Mouse (Mus musculus): ENCODE data around the gene Exoc2. TPM values are rescaled to one million over a fixed set of nuclear protein-coding genes. Genes with fewer than 3 reads are reported as not detected.

Gene Exoc2
- 30.9 and 32.7 TPM in 2 replicates for polyA plus RNA-seq (2014; fragmentation: Nextera tagmentation; extraction: Ambion mirVana)

DNA sequence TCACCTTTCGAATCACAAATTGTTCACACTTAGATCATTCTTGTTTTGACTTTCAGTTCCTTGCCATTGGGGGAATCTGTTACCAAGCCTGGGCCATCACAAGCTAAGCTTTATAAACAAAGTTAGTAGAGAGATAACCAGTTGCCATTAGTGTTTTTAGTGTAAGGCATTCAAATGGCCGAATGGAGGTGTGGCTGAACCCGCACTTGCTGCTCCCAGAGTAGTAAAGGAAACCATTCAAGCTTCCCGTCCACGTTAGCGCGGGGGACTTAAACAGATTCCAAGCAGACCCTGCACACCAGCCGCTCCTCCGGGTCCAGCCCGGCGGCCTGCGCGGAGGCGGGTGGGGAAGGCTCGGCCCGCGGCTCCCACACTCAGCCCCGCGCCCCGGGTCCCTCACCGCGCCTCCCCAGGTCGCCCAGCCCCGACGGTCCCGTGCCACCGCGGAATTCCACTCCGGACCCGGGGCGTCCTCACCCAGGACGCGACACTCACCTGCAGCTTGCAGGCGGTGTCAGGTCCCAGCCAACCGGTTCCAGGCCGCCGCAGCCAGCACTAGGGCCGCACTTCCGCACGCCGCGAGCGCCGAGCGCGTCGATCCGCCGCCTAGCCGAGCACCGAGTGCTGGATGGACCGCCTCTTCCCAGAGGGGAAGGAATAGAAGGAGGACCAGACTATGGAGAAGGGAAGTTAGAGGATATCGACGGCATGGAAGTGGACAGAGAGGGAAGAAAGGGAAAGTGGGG is at the start of gene Exoc2, which contains the start of gene Gm5447:
Exoc2 (minus strand) TSS at position 593 of the 746 bp plus-strand sequence.
Gm5447 (plus strand) TSS at position 704 of the 746 bp plus-strand sequence.
- peak; percentile 95 for ATAC-seq (ENCODE audit: insufficient number of reproducible peaks, low FRiP score, low TSS enrichment, low read depth)
- H3K4me2 ChIP-seq (ENCODE audit: low read depth, severe bottlenecking), result peak within 1 kb of the TSS; percentile 56
- H3K27ac ChIP-seq (replicated peaks; ENCODE audit: low read depth, low read length), result peak within 1 kb of the TSS; percentile 9; the same call in 1 of the 2 replicates
- no peaks in the 10 kb centered on the region for H3K9me3 ChIP-seq (ENCODE audit: control insufficient read depth, low read length)
- H3K4me3 ChIP-seq (ENCODE audit: low read depth, low read length), result peak within 1 kb of the TSS; percentile 81
- H3K27me3 ChIP-seq (ENCODE audit: control insufficient read depth, insufficient read depth, low read length), result no peaks in the 10 kb centered on the region
- H3K9ac ChIP-seq (ENCODE audit: low read length), result peak within 1 kb of the TSS; percentile 83
- DNase-seq (ENCODE audit: low spot score), result peak; percentile 92
- H3K36me3 ChIP-seq (ENCODE audit: control insufficient read depth, insufficient read depth, low read length), result no peaks in the 10 kb centered on the region
- no peaks in the 10 kb centered on the region for H3K4me1 ChIP-seq (ENCODE audit: control insufficient read depth, insufficient read depth, low read length)
- under 1% methylated on average over 48 of the region's 54 CpGs for WGBS

DNA sequence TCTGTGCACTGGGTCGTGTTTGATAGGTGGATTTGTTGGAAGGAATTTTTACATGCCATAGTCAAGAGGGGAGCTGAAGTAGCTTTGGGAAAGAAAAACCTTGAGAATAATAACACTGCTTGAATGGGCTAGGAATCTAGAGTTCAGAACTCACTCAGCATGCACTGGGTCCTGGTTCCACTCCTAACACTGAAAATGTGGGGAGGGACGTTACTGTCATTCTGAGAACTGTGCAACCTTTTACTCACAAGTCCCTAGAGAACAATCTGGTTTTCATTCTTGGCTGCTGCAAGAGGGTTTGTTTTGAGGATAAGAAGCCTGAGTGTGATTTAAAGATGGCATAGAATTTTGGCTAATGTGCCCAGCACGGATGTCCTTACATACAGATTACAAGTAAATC is 49.8 kb upstream of the Exoc2 start:
- no peaks in the 10 kb centered on the region for H3K36me3 ChIP-seq (ENCODE audit: control insufficient read depth, insufficient read depth, low read length)
- DNase-seq (ENCODE audit: low spot score) (no peak), ATAC-seq (ENCODE audit: insufficient number of reproducible peaks, low FRiP score, low TSS enrichment, low read depth) (no peak)
- H3K4me2 ChIP-seq (ENCODE audit: low read depth, severe bottlenecking), result no peak overlapping the region
- H3K27ac ChIP-seq (replicated peaks; ENCODE audit: low read depth, low read length), result no peak overlapping the region
- no peak overlapping the region for H3K4me3 ChIP-seq (ENCODE audit: low read depth, low read length)
- no peaks in the 10 kb centered on the region for H3K27me3 ChIP-seq (ENCODE audit: control insufficient read depth, insufficient read depth, low read length)
- WGBS, result 75% methylated on average over 3 of the region's 3 CpGs
- H3K9me3 ChIP-seq (ENCODE audit: control insufficient read depth, low read length), result no peaks in the 10 kb centered on the region
- no peak overlapping the region for H3K9ac ChIP-seq (ENCODE audit: low read length)
- no peaks in the 10 kb centered on the region for H3K4me1 ChIP-seq (ENCODE audit: control insufficient read depth, insufficient read depth, low read length)

DNA sequence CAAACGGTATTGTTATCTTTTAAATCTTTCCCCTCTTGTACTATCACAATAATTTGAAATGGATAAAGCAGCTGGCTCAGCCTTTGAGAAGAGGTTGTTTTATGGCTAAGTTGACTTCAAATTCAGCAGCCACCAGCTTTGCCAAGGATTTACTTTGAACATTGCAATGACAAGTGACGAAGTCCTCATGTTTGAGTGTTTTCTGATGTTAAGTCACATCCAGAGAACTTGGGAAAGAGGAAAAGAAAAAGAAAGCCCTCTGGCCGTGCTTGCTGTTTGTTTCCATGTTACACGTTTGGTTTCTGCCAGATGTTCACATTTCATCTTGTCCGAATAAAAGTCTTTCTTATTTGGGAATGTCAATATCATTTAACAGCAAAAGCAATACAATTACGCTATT is 48.0 kb upstream of the Exoc2 start:
- H3K36me3 ChIP-seq (ENCODE audit: control insufficient read depth, insufficient read depth, low read length), result no peaks in the 10 kb centered on the region
- H3K4me1 ChIP-seq (ENCODE audit: control insufficient read depth, insufficient read depth, low read length), result no peaks in the 10 kb centered on the region
- 53% methylated on average over 6 of the region's 6 CpGs for WGBS
- no peaks in the 10 kb centered on the region for H3K27me3 ChIP-seq (ENCODE audit: control insufficient read depth, insufficient read depth, low read length)
- DNase-seq (ENCODE audit: low spot score) (no peak), ATAC-seq (ENCODE audit: insufficient number of reproducible peaks, low FRiP score, low TSS enrichment, low read depth) (no peak)
- H3K9ac ChIP-seq (ENCODE audit: low read length), result no peak overlapping the region
- H3K4me3 ChIP-seq (ENCODE audit: low read depth, low read length), result no peak overlapping the region
- no peaks in the 10 kb centered on the region for H3K9me3 ChIP-seq (ENCODE audit: control insufficient read depth, low read length)
- no peak overlapping the region for H3K27ac ChIP-seq (replicated peaks; ENCODE audit: low read depth, low read length)
- H3K4me2 ChIP-seq (ENCODE audit: low read depth, severe bottlenecking), result no peak overlapping the region

DNA sequence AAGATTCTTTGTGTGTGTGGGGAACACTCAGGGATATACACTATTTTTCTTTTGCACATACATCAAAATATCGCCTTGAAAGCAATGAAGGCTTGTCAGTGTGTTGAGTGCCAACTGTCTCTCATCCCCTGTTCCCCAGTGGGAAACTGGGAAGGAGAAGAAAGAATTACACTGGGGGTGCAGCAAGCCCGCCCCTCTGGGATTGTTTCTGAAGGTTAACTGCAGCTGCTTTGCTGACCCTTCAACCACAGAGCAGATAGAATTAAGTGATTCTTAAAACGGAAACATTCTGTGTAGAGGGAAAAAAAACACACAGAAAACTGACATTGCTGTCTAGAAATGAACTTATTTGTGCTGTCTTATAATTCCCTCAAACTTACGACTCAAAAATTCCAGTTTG is 47.6 kb upstream of the Exoc2 start:
- H3K36me3 ChIP-seq (ENCODE audit: control insufficient read depth, insufficient read depth, low read length), result no peaks in the 10 kb centered on the region
- WGBS, result 68% methylated on average over 4 of the region's 4 CpGs
- no peaks in the 10 kb centered on the region for H3K9me3 ChIP-seq (ENCODE audit: control insufficient read depth, low read length)
- DNase-seq (ENCODE audit: low spot score) (no peak), ATAC-seq (ENCODE audit: insufficient number of reproducible peaks, low FRiP score, low TSS enrichment, low read depth) (no peak)
- H3K4me3 ChIP-seq (ENCODE audit: low read depth, low read length), result no peak overlapping the region
- no peak overlapping the region for H3K4me2 ChIP-seq (ENCODE audit: low read depth, severe bottlenecking)
- H3K27me3 ChIP-seq (ENCODE audit: control insufficient read depth, insufficient read depth, low read length), result no peaks in the 10 kb centered on the region
- no peaks in the 10 kb centered on the region for H3K4me1 ChIP-seq (ENCODE audit: control insufficient read depth, insufficient read depth, low read length)
- H3K27ac ChIP-seq (replicated peaks; ENCODE audit: low read depth, low read length), result no peak overlapping the region
- H3K9ac ChIP-seq (ENCODE audit: low read length), result no peak overlapping the region

DNA sequence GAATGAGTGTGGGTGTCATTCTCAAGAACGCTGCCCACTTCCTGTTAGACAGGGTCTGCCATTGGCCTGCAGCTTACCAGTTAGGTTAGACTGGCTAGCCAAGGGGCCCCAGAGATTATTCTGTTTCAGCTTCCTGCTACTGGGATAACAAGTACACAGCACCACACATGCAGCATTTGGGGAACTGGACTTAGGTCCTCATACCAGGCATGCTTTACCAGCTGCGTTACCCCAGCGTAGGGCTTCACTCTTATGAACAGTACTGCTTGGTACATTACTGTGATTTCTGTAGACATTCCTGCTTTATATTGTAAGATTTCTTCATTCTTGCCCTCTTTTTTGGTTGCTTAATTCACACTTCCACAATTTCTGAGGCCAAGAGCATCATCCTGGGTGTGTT is 43.7 kb upstream of the Exoc2 start:
- no peak overlapping the region for H3K4me2 ChIP-seq (ENCODE audit: low read depth, severe bottlenecking)
- no peaks in the 10 kb centered on the region for H3K36me3 ChIP-seq (ENCODE audit: control insufficient read depth, insufficient read depth, low read length)
- H3K9me3 ChIP-seq (ENCODE audit: control insufficient read depth, low read length), result no peaks in the 10 kb centered on the region
- no peak overlapping the region for H3K4me3 ChIP-seq (ENCODE audit: low read depth, low read length)
- no peak overlapping the region for H3K9ac ChIP-seq (ENCODE audit: low read length)
- no peaks in the 10 kb centered on the region for H3K4me1 ChIP-seq (ENCODE audit: control insufficient read depth, insufficient read depth, low read length)
- no peaks in the 10 kb centered on the region for H3K27me3 ChIP-seq (ENCODE audit: control insufficient read depth, insufficient read depth, low read length)
- no peak for DNase-seq (ENCODE audit: low spot score)
- ATAC-seq (ENCODE audit: insufficient number of reproducible peaks, low FRiP score, low TSS enrichment, low read depth), result no peak
- no peak overlapping the region for H3K27ac ChIP-seq (replicated peaks; ENCODE audit: low read depth, low read length)
- 93% methylated on average over 3 of the region's 3 CpGs for WGBS

DNA sequence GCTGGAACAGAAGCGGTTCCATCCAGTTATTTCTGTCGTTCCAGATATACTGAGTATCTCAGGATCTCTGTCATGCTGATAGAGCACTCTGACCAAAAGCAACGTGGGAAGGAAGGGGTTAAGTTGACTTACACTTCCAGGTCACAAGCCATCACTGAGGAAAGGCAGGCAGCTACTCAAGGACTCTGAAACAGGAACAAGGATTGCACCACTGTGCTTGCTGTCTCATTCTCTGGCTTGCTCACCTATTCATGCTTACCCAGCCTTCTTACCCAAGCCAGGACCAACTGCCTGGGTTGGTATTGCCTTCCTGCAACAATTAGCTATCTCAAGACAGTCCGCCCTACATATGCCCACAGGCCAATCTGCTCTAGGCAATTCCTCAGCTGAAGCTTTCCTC is 31.1 kb upstream of the Exoc2 start:
- Histone ChIP-seq H3K4me3 (ENCODE audit: low read depth, low read length) (no peak overlapping the region), H3K9me3 (ENCODE audit: control insufficient read depth, low read length) (no peaks in the 10 kb centered on the region), H3K4me2 (ENCODE audit: low read depth, severe bottlenecking) (no peak overlapping the region; the same call in 1 of the 2 replicates), H3K27me3 (ENCODE audit: control insufficient read depth, insufficient read depth, low read length) (no peaks in the 10 kb centered on the region), H3K4me1 (ENCODE audit: control insufficient read depth, insufficient read depth, low read length) (no peaks in the 10 kb centered on the region), H3K36me3 (ENCODE audit: control insufficient read depth, insufficient read depth, low read length) (no peaks in the 10 kb centered on the region), H3K27ac (replicated peaks; ENCODE audit: low read depth, low read length) (no peak overlapping the region), H3K9ac (ENCODE audit: low read length) (no peak overlapping the region)
- 75% methylated on average over 4 of the region's 4 CpGs for WGBS
- no peak for ATAC-seq (ENCODE audit: insufficient number of reproducible peaks, low FRiP score, low TSS enrichment, low read depth)
- DNase-seq (ENCODE audit: low spot score), result no peak

DNA sequence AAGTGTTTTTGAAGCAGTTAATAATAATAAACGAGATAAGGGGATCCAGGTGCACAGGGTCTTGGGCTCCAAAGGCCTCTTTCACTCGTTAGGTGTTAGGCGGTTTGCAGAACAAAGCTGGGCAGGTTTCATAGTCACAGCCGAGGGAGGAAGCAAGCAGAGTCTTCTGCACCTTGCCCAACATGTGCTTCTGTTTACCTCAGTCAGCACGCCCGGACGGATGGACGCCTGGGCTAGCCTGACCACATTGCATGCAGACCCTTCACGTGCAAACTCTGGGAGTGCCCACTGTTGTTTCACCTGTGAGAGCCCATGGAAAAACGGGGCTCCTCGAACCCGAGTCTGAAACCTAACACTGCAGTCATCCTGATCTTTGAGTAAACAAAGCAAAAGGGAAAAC is 30.6 kb upstream of the Exoc2 start:
- Histone ChIP-seq H3K9me3 (ENCODE audit: control insufficient read depth, low read length) (no peaks in the 10 kb centered on the region), H3K36me3 (ENCODE audit: control insufficient read depth, insufficient read depth, low read length) (no peaks in the 10 kb centered on the region), H3K4me2 (ENCODE audit: low read depth, severe bottlenecking) (no peak overlapping the region; the same call in 1 of the 2 replicates), H3K9ac (ENCODE audit: low read length) (no peak overlapping the region), H3K27ac (replicated peaks; ENCODE audit: low read depth, low read length) (no peak overlapping the region), H3K4me1 (ENCODE audit: control insufficient read depth, insufficient read depth, low read length) (no peaks in the 10 kb centered on the region), H3K27me3 (ENCODE audit: control insufficient read depth, insufficient read depth, low read length) (no peaks in the 10 kb centered on the region), H3K4me3 (ENCODE audit: low read depth, low read length) (no peak overlapping the region)
- DNase-seq (ENCODE audit: low spot score), result peak; percentile 34
- ATAC-seq (ENCODE audit: insufficient number of reproducible peaks, low FRiP score, low TSS enrichment, low read depth), result no peak
- WGBS, result 28% methylated on average over 12 of the region's 12 CpGs

DNA sequence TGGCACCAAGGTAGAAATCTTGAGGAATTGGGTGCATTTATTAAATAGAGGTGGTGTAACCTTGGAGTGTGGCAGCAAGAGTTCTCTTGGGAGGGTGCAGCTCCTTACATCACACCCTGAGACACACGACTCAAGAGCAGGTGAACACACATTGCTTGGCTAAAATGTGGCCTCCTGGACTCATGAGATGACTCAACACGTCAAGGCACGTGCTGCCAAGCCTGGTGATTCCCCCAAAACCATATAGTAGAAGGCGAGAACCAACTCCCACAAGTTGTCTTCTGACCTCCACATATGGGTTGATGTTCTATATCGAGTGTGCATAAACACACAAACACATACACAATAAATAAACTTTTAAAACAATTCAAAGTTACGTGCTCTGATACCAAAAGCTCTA is 25.9 kb upstream of the Exoc2 start:
- 88% methylated on average over 6 of the region's 6 CpGs for WGBS
- Histone ChIP-seq H3K4me3 (ENCODE audit: low read depth, low read length) (no peak overlapping the region), H3K9ac (ENCODE audit: low read length) (no peak overlapping the region), H3K36me3 (ENCODE audit: control insufficient read depth, insufficient read depth, low read length) (no peaks in the 10 kb centered on the region), H3K4me1 (ENCODE audit: control insufficient read depth, insufficient read depth, low read length) (no peaks in the 10 kb centered on the region), H3K9me3 (ENCODE audit: control insufficient read depth, low read length) (no peaks in the 10 kb centered on the region), H3K27ac (replicated peaks; ENCODE audit: low read depth, low read length) (no peak overlapping the region), H3K27me3 (ENCODE audit: control insufficient read depth, insufficient read depth, low read length) (no peaks in the 10 kb centered on the region), H3K4me2 (ENCODE audit: low read depth, severe bottlenecking) (no peak overlapping the region)
- ATAC-seq (ENCODE audit: insufficient number of reproducible peaks, low FRiP score, low TSS enrichment, low read depth) (no peak), DNase-seq (ENCODE audit: low spot score) (no peak)

Data from limb, embryonic 11.5 days (tissue).